Mouse (Mus musculus) 3134 (cell line): Measurements from ENCODE around the gene Ssty1.
"Not testable (repeated sequence)": the region's sequence is repeated elsewhere in the genome, so short reads cannot be mapped to it uniquely, and the experiment has no call there.

Experiments used
- DNase-seq: peaks from one replicate; pipeline ENCODE4 v3.0.0-alpha.2; 2011; ENCODE audit warnings: low spot score; ENCODE audit not compliant: insufficient read length; ENCODE audit errors: extremely low read depth

Gene Ssty1

DNA sequence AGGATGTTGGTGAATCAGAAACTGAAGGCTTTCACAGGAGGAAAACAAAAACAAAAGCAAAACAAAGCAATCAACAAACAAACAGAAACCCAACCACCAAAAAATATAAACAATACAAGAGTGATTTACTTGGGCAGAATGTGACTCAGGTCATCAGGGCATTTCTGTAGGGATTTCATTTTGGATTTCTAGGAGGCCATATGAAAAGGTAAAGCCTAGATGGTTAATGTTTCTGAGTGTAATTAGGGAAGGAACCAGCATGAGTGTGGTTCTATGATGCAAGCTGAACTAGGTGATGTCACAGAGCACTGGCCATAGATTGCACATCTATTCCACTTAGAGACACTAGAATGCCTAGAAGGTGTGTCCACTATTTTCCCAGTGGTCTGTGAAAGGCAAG is at the start of gene Ssty1:
Gene Ssty1 (plus strand): TSS at position 301 of the 400 bp plus-strand sequence.
- DNase-seq, result not testable (repeated sequence)

DNA sequence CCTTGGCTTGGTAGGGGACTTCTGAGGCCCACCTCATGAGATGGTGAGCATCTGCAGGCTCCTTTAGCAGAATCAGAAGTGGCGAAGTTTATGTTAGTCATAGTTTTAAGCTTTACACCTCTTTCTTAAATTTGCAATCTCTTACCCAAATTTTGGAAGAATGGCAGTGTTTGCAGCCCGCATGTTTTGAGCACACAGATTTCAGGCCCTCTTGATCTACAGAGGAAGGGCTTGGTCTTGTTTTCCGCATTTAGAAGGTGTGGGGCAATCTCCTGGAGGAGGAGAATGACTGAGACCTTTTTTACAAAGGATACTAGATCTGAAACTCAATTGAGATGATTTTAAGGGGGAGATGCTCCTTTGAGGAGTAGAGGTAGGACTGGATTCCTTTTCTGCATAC is 27.2 kb upstream of the Ssty1 start, which contains the start of gene Gm21764:
Gene Gm21764 (minus strand): TSS at position 101 of the 400 bp plus-strand sequence.
- DNase-seq, result not testable (repeated sequence)
